Mouse (Mus musculus) megakaryocyte, embryonic 14.5 days (primary cell): Measurements from ENCODE around the gene Egfl8.

Experiments
- FLI1 ChIP-seq: IDR thresholded peaks from 2 replicates; pipeline ENCODE4 v1.6.1; 2012; ENCODE audit warnings: low read length, inconsistent platforms, mixed read lengths
- GATA1 ChIP-seq: IDR thresholded peaks from 3 replicates; pipeline ENCODE4 v1.6.1; 2012; ENCODE audit warnings: mixed read lengths, low read length, inconsistent platforms, borderline replicate concordance

DNA sequence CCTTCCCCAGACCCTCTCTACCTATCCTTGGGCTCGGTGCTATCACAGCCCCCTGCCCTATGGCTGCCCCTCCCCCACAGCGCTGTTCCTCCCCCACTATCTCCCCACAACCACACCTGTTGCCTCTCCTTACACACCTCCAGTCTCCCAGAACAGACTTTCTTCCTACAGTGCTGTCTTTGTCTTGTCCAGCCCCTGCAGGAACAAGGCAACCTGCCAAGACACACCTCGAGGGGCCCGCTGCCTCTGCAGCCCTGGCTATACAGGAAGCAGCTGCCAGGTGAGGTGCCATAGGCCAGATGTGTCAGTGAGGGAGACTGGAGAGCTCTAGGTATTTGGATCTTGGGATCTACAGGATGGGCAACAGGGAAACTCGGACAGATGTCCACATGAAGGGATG, 39.2 kb downstream of the Egfl8 start:
- TF ChIP-seq GATA1 (no peak), FLI1 (no peak)
